Mouse (Mus musculus): ENCODE results near the gene Pcx.

Pcx gene

GRCm38 (mm10) chr19:4547801-4548200, 37.5 kb downstream of the Pcx start:
- no peak for DNase-seq (ENCODE audit: inconsistent age in 2 of 2, low spot score in 1 of 2)

- DNase-seq (ENCODE audit: inconsistent age in 2 of 2, low spot score in 1 of 2): peak in 1 of 2 experiments; percentile 54
Measured at GRCm38 (mm10) chr19:4548305-4548883, 38.1 kb downstream of the Pcx start.

- no peak for DNase-seq (ENCODE audit: inconsistent age in 2 of 2, low spot score in 1 of 2)
Measured at GRCm38 (mm10) chr19:4554248-4554647, 44.0 kb downstream of the Pcx start.

- DNase-seq (ENCODE audit: inconsistent age in 2 of 2, low spot score in 1 of 2): no peak
Measured at GRCm38 (mm10) chr19:4555086-4555485, 44.8 kb downstream of the Pcx start.

GRCm38 (mm10) chr19:4556787-4557186, 46.5 kb downstream of the Pcx start:
- DNase-seq (ENCODE audit: inconsistent age in 2 of 2, low spot score in 1 of 2): no peak

GRCm38 (mm10) chr19:4557796-4558569, 47.7 kb downstream of the Pcx start:
- DNase-seq (ENCODE audit: inconsistent age in 2 of 2, low spot score in 1 of 2): peak; percentile 29 to 77

GRCm38 (mm10) chr19:4558570-4558955, 48.3 kb downstream of the Pcx start:
- DNase-seq (ENCODE audit: inconsistent age in 2 of 2, low spot score in 1 of 2): no peak

- DNase-seq (ENCODE audit: inconsistent age in 2 of 2, low spot score in 1 of 2): no peak
Measured at GRCm38 (mm10) chr19:4559011-4559410, 48.7 kb downstream of the Pcx start.

- no peak for DNase-seq (ENCODE audit: inconsistent age in 2 of 2, low spot score in 1 of 2)
Measured at GRCm38 (mm10) chr19:4559588-4559987, 49.3 kb downstream of the Pcx start.

GRCm38 (mm10) chr19:4560205-4560604, 49.9 kb downstream of the Pcx start:
- no peak for DNase-seq (ENCODE audit: inconsistent age in 2 of 2, low spot score in 1 of 2)

GRCm38 (mm10) chr19:4565678-4566077, 55.4 kb downstream of the Pcx start:
- DNase-seq (ENCODE audit: inconsistent age in 2 of 2, low spot score in 1 of 2): no peak

GRCm38 (mm10) chr19:4566880-4567279, 56.6 kb downstream of the Pcx start:
- DNase-seq (ENCODE audit: inconsistent age in 2 of 2, low spot score in 1 of 2): no peak

GRCm38 (mm10) chr19:4567665-4568064, 57.4 kb downstream of the Pcx start:
- peak; percentile 25 to 65 for DNase-seq (ENCODE audit: inconsistent age in 2 of 2, low spot score in 1 of 2)

GRCm38 (mm10) chr19:4568832-4569231, 58.6 kb downstream of the Pcx start:
- no peak for DNase-seq (ENCODE audit: inconsistent age in 2 of 2, low spot score in 1 of 2)

- no peak for DNase-seq (ENCODE audit: inconsistent age in 2 of 2, low spot score in 1 of 2)
Measured at GRCm38 (mm10) chr19:4569356-4570236, 59.3 kb downstream of the Pcx start.

GRCm38 (mm10) chr19:4570237-4570613, 60.0 kb downstream of the Pcx start:
- DNase-seq (ENCODE audit: inconsistent age in 2 of 2, low spot score in 1 of 2): no peak

- no peak for DNase-seq (ENCODE audit: inconsistent age in 2 of 2, low spot score in 1 of 2)
Measured at GRCm38 (mm10) chr19:4570815-4571214, 60.5 kb downstream of the Pcx start.

- DNase-seq (ENCODE audit: inconsistent age in 2 of 2, low spot score in 1 of 2): no peak
Measured at GRCm38 (mm10) chr19:4571658-4572057, 61.4 kb downstream of the Pcx start.

- DNase-seq (ENCODE audit: inconsistent age in 2 of 2, low spot score in 1 of 2): no peak
Measured at GRCm38 (mm10) chr19:4572061-4572460, 61.8 kb downstream of the Pcx start.

- DNase-seq (ENCODE audit: inconsistent age in 2 of 2, low spot score in 1 of 2): no peak
Measured at GRCm38 (mm10) chr19:4572467-4572866, 62.2 kb downstream of the Pcx start.

- peak in 1 of 2 experiments; percentile 33 for DNase-seq (ENCODE audit: inconsistent age in 2 of 2, low spot score in 1 of 2)
Measured at GRCm38 (mm10) chr19:4573241-4573640, 63.0 kb downstream of the Pcx start.

- peak; percentile 61 to 92 for DNase-seq (ENCODE audit: inconsistent age in 2 of 2, low spot score in 1 of 2)
Measured at GRCm38 (mm10) chr19:4578799-4579198, 68.5 kb downstream of the Pcx start.
